Mouse (Mus musculus): ENCODE results near the gene Ccdc154. TPM values are rescaled to one million over a fixed set of nuclear protein-coding genes. Genes with fewer than 3 reads are reported as not detected.

Gene Ccdc154
- total RNA-seq, 4 experiments from 2014 or later, result 0.18 TPM; not detected in 3

DNA sequence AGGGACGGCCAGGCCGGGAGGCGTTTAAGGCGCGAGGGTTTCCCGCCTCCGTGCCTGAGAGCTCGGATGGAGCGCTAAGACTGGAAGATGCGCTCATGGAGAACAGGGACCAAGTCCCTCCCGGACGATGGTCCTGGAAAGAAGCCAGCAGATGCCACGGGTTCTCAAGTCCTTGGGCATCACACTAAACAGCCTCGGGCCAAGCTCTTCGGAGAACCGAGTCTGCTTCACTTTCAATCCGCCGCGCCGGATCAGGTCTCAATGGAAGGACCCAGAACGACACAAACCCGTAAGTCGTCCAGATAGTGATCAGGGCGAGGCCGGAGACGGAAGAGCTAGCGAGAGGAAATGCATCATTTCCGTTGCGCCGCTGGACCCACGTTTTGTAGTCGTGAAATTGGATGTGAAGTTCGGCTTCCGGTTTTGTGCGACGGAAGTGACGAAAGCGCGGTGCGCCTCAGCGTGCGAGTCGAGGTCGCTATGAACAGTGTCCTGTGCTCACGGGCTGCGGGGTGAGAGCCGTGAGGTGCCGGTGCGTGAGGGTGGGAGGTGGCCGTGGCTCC lies 21.9 kb downstream of the Ccdc154 start, which contains the start of gene BC003965:
Gene BC003965 (plus strand): TSS at position 426 of the 563 bp plus-strand sequence.
- DNase-seq (ENCODE audit: low spot score in 2 of 2), result peak; percentile 97 to 98

GRCm38 (mm10) chr17:25184961-25185360 lies 22.7 kb downstream of the Ccdc154 start:
- no peak for DNase-seq (ENCODE audit: low spot score in 2 of 2)

DNA sequence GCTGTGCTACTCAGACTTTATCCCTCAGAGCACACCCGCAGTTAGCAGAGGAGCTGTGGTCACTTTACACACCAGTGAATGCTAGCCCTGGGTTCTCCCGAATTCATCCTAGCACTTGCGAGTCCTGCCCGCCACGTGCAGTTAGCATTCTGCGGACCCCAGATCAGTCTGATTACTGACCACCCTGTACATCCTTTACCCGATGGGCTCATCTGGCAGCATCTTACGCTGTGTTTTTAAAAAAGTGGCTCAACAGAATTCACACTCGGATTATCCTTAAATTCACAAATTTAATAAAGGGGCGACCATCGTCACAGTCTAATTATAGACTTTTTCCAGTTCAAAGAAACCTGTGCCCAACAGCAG lies 25.5 kb downstream of the Ccdc154 start:
- DNase-seq (ENCODE audit: low spot score in 2 of 2), result no peak

GRCm38 (mm10) chr17:25188150-25189031 lies 26.1 kb downstream of the Ccdc154 start, which contains the start of gene Unkl:
Gene Unkl, plus strand, starts transcription at chr17:25188397.
- DNase-seq (ENCODE audit: low spot score in 2 of 2), result peak in 1 of 2 experiments; percentile 47

DNA sequence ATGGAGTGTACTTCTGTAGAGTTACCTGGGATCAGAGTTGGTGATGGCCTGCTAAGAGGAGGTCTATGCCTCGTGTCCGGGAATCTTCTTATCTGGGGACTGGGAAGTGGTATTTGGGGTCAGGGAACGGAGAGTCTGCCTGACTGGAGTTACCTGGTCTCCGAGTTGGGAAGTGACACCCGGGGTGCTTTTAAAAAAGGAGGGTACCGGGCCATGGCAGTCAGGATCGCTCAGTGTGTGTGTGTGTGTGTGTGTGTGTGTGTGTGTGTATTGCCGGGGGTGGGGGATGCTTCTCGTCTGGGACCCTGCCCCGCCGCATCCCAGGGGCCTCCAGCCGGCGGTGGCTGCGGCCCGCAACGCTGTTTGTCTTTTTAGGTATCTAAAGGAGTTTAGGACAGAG lies 26.8 kb downstream of the Ccdc154 start:
- DNase-seq (ENCODE audit: low spot score in 2 of 2), result no peak

GRCm38 (mm10) chr17:25202401-25202800 lies 40.1 kb downstream of the Ccdc154 start:
- no peak for DNase-seq (ENCODE audit: low spot score in 2 of 2)

GRCm38 (mm10) chr17:25210006-25210405 lies 47.7 kb downstream of the Ccdc154 start:
- DNase-seq (ENCODE audit: low spot score in 2 of 2), result no peak

DNA sequence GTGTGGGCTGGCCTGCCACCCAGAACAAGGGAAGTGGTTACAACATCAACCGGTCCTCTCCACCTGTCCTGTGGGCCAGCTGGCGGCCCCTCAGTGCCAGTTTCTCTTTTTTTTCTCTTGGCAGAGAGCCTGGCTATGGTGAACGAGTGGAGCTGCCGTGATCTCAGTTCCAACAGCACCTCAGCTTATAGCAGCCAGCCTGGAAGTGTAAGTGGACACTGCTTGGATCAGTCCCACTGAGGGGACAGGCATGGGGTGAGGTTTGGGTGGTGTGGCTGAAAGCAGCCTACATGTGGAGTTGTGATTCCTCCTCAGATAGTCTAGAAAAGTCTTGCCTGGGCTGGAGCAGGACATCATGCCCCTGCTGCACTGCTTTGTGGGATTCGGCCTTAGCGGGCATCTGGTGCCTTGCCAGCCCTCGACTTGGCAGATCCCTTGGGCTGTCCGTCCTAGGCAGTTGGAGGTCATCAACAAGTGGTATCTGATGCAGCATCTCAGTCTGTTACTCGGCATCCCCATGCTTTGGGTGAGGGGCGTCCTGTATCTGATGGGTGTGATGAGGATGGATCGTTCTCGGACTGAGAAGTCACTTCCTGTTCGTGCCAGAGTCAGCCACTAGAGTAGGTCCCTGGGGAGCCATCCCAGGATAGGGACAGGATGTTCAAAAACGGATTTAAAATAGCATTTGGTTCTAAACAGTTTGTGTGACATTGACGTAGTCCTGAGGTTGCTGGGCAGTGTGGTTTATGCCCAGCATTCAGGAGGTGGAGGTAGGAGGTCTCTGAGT lies 48.6 kb downstream of the Ccdc154 start:
- DNase-seq (ENCODE audit: low spot score in 2 of 2), result no peak

DNA sequence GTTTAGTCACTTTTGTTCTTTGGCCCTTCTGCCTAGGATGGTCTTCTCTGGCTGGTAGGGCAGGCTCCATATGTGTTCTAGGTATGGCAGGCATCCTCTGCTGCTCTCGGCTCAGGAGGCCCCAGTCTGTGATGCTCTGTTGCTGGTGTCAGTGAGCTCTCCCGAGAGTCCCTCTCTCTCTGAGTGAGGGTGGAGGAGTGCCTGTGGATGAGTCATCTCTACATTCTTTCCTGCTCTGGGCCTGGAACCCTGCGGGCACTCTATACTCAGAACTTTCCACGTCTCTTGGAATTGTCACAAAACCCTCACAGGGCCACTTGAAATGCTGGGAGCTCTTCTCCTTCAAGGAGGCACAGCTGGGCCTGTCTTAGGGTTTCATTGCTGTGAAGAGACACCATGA lies 49.4 kb downstream of the Ccdc154 start:
- no peak for DNase-seq (ENCODE audit: low spot score in 2 of 2)

DNA sequence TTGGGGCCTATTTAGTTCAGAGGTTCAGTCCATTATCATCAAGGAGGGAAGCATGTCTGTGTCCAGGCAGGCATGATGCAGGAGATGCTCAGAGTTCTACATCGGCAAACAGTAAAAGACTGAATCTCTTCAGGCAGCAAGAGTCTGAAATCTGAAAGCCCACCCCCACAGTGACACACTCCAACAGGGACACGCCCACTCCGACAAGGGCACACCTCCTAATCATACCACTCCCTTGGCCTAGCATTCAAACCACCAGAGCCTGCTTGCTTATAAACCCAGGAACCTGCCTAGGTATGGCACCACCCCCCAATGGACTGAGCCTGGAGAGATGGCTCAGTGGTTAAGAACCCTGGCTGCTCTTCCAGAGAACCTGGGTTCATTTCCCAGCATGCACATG lies 53.2 kb downstream of the Ccdc154 start:
- DNase-seq (ENCODE audit: low spot score in 2 of 2), result no peak

DNA sequence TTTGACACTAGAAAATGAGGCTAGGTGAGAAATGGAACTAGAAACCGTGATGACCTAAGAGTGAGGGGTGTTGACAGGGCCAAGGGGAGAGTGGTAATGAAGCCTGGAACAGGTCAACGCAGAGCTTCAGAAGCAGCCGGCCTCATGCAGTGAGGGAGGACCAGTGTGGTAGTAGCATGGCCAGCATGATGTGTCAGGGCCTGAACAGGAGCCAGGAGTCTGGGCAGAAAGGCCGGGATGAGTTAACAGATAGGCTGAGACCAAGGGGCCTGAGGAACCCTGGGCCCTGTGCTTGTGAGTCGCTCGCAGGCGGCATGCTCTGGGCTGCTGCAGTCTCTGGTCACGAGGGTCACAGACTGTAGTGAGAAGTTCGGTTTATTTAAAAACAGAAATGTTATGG lies 56.7 kb downstream of the Ccdc154 start:
- DNase-seq (ENCODE audit: low spot score in 2 of 2), result no peak

GRCm38 (mm10) chr17:25219492-25220295 lies 57.4 kb downstream of the Ccdc154 start:
- no peak for DNase-seq (ENCODE audit: low spot score in 2 of 2)

DNA sequence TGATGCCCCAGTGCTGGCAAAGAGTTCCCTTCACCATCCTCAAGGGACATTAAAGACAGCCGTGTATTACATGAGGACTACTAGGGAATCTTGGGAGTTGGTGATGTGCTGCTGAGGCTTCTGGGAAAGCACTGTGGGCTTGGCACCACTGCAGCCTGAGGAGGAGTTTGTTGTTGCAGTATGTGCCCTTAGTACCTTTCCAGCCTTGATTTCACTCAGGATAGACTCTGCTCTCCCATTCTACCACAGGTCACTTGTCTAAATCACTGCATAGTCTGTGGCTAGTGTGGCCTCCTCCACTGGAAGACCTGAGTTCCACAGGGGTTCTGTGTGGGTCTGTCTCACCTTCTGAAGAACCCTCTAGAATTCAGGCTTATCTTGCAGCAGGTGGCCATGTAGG lies 58.5 kb downstream of the Ccdc154 start:
- DNase-seq (ENCODE audit: low spot score in 2 of 2), result no peak

Other genes with a start within 250 kb of the Ccdc154 start
- gene Mapk8ip3, start 225.5 kb upstream of the Ccdc154 start, total RNA-seq (2022), result 100 to 1,000 TPM; 384 to 435 (median 406) TPM
- gene Jpt2, start 201.8 kb upstream of the Ccdc154 start, total RNA-seq (2022), result 1 to 10 TPM; 5.5 to 8.8 (median 7.9) TPM
- 10 to 100 TPM; 25.2 to 28.6 (median 26.7) TPM for gene Cramp1l, start 146.7 kb upstream of the Ccdc154 start, total RNA-seq (2022)
- 10 to 100 TPM; 22.1 to 25.1 (median 23.5) TPM for gene Ift140, start 146.4 kb upstream of the Ccdc154 start, total RNA-seq (2022)
- 1 to 10 TPM; 7.4 to 9.3 (median 8.1) TPM for gene Tmem204, start 78.9 kb upstream of the Ccdc154 start, total RNA-seq (2022)
- 10 to 100 TPM; 32.8 to 38.7 (median 36.8) TPM for gene Telo2, start 46.5 kb upstream of the Ccdc154 start, total RNA-seq (2022)
- gene Ptx4, start 41.7 kb upstream of the Ccdc154 start, total RNA-seq (2022), result 1 to 10 TPM in 3 of 4 experiments, under 1 TPM in 1; 0.89 to 3.9 (median 1.8) TPM
- 10 to 100 TPM; 54.7 to 61.5 (median 58.9) TPM for gene Clcn7, start 29.1 kb upstream of the Ccdc154 start, total RNA-seq (2022)
- gene Gm38655, start 13.0 kb downstream of the Ccdc154 start, total RNA-seq (2022), result not detected
- 10 to 100 TPM; 19.7 to 21.1 (median 20.8) TPM for gene BC003965, start 22.1 kb downstream of the Ccdc154 start, total RNA-seq (2022)
- 10 to 100 TPM; 36.0 to 42.6 (median 39.6) TPM for gene Unkl, start 25.9 kb downstream of the Ccdc154 start, total RNA-seq (2022)
- 10 to 100 TPM; 70.8 to 79.1 (median 76.3) TPM for gene Gnptg, start 77.7 kb downstream of the Ccdc154 start, total RNA-seq (2022)
- gene Tsr3, start 77.7 kb downstream of the Ccdc154 start, total RNA-seq (2022), result 10 to 100 TPM; 22.9 to 28.4 (median 24.9) TPM
- gene Baiap3, start 93.9 kb downstream of the Ccdc154 start, total RNA-seq (2022), result 10 to 100 TPM in 3 of 4 experiments, 1 to 10 TPM in 1; 9.6 to 16.7 (median 11.0) TPM
- gene Ube2i, start 112.2 kb downstream of the Ccdc154 start, total RNA-seq (2022), result 100 to 1,000 TPM; 212 to 231 (median 228) TPM
- not detected for gene Prss34, start 135.9 kb downstream of the Ccdc154 start, total RNA-seq (2022)
- gene Prss28, start 146.2 kb downstream of the Ccdc154 start, total RNA-seq (2022), result not detected
- gene Prss29, start 156.2 kb downstream of the Ccdc154 start, total RNA-seq (2022), result not detected
- gene Tpsab1, start 183.1 kb downstream of the Ccdc154 start, total RNA-seq (2022), result not detected
- gene Tpsb2, start 203.8 kb downstream of the Ccdc154 start, total RNA-seq (2022), result 1 to 10 TPM in 1 of 4 experiments, under 1 TPM in 3; 0.31 to 1.0 (median 0.59) TPM
- gene Tpsg1, start 206.8 kb downstream of the Ccdc154 start, total RNA-seq (2022), result under 1 TPM in 1 of 4 experiments, not detected in 3; 0.47 TPM

Measured in layer of hippocampus, adult 8-10 months (tissue).